Mouse (Mus musculus): ENCODE results near the gene Gm36028. TPM values are rescaled to one million over a fixed set of nuclear protein-coding genes. Genes with fewer than 3 reads are reported as not detected.

Gm36028 gene
- polyA plus RNA-seq (2017; shearing (Covaris generic)), result not detected

GRCm38 (mm10) chr16:37861029-37861428, at the start of gene Gm36028:
TSS of gene Gm36028 (minus strand) at chr16:37861146.

GRCm38 (mm10) chr16:37867791-37868505, 7.0 kb upstream of the Gm36028 start, which contains the start of gene Lrrc58:
TSS of gene Lrrc58 (plus strand) at chr16:37868389.

Other genes starting within 250 kb of the Gm36028 start
- 33.9 TPM for gene Ndufb4, start 206.7 kb downstream of the Gm36028 start, polyA plus RNA-seq (2017; shearing (Covaris generic))
- 0.30 TPM for gene Fstl1, start 84.3 kb downstream of the Gm36028 start, polyA plus RNA-seq (2017; shearing (Covaris generic))
- 18.8 TPM for gene Lrrc58, start 7.2 kb upstream of the Gm36028 start, polyA plus RNA-seq (2017; shearing (Covaris generic))
- gene Gpr156, start 55.4 kb upstream of the Gm36028 start, polyA plus RNA-seq (2017; shearing (Covaris generic)), result 0.16 TPM
- gene Gsk3b, start 227.9 kb upstream of the Gm36028 start, polyA plus RNA-seq (2017; shearing (Covaris generic)), result 71.5 TPM

Measured in effector memory CD4-positive, alpha-beta T cell, adult 7 months (primary cell).